Mouse (Mus musculus): ENCODE data around the gene Wdr70. TPM values are rescaled to one million over a fixed set of nuclear protein-coding genes. Genes with fewer than 3 reads are reported as not detected.

Wdr70 gene
- polyA plus RNA-seq, 2 experiments, result 10.5 to 18.0 TPM

DNA sequence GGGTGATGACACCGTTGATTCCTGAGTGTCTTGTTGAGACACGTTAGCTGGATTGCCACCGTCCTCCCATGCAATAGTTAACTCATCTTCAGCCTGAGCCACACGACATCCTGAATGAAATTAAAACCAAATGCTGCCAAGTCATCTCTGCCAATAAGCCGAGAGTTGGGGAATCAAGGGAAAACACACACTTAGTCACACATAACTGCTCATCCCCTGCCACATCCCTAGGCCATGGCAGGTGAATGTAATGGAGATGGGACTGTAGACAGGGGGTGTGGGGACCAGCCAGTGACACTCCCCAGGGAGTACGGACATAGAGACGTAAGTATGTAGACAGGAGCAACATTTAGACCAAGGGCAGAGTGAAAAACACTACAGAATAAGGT lies 260.1 kb downstream of the Wdr70 start:
- Histone ChIP-seq H3K36me3 (replicated peaks; ENCODE audit: control insufficient read depth, insufficient read depth, low read depth) (no peaks in the 10 kb centered on the region), H3K9me3 (ENCODE audit: control insufficient read depth, low read length) (no peaks in the 10 kb centered on the region), H3K4me3 (ENCODE audit: insufficient read depth in 1 of 2, low read depth in 2 of 2, low read length in 2 of 2) (no peak overlapping the region), H3K4me1 (replicated peaks; ENCODE audit: control insufficient read depth in 2 of 2, insufficient read depth in 2 of 2, low read length in 1 of 2) (no peaks in the 10 kb centered on the region), H3K9ac (replicated peaks) (no peak overlapping the region), H3K4me2 (ENCODE audit: low read depth) (no peak overlapping the region), H3K27me3 (ENCODE audit: control insufficient read depth, insufficient read depth, low read length) (no peaks in the 10 kb centered on the region), H3K27ac (no peak overlapping the region)
- TF ChIP-seq EP300 (IDR thresholded peaks at IDR 0.05; ENCODE audit: low read depth) (no peak), CTCF (IDR thresholded peaks at IDR 0.05; ENCODE audit: low read depth) (no peak)
- no peak for ATAC-seq (ENCODE audit: insufficient read depth)
- 64% methylated on average over 7 of the region's 7 CpGs for WGBS (ENCODE audit: insufficient replicate concordance)
- DNase-seq (ENCODE audit: low read depth in 3 of 3, low spot score in 3 of 3), result no peak

- no peaks in the 10 kb centered on the region for H3K27me3 ChIP-seq (ENCODE audit: control insufficient read depth, insufficient read depth, low read length)
- no peaks in the 10 kb centered on the region for H3K36me3 ChIP-seq (replicated peaks; ENCODE audit: control insufficient read depth, insufficient read depth, low read depth)
- DNase-seq (ENCODE audit: low read depth in 3 of 3, low spot score in 3 of 3) (no peak), ATAC-seq (ENCODE audit: insufficient read depth) (no peak)
- H3K27ac ChIP-seq, result no peak overlapping the region
- H3K4me3 ChIP-seq (ENCODE audit: insufficient read depth in 1 of 2, low read depth in 2 of 2, low read length in 2 of 2), result no peak overlapping the region
- H3K9me3 ChIP-seq (ENCODE audit: control insufficient read depth, low read length), result no peaks in the 10 kb centered on the region
- H3K4me1 ChIP-seq (replicated peaks; ENCODE audit: control insufficient read depth in 2 of 2, insufficient read depth in 2 of 2, low read length in 1 of 2), result no peaks in the 10 kb centered on the region
- TF ChIP-seq CTCF (IDR thresholded peaks at IDR 0.05; ENCODE audit: low read depth), result no peak
- no peak for TF ChIP-seq EP300 (IDR thresholded peaks at IDR 0.05; ENCODE audit: low read depth)
- H3K9ac ChIP-seq (replicated peaks), result no peak overlapping the region
- WGBS (ENCODE audit: insufficient replicate concordance), result 51% methylated on average over 8 of the region's 8 CpGs
- H3K4me2 ChIP-seq (ENCODE audit: low read depth), result no peak overlapping the region
Measured at GRCm38 (mm10) chr15:7838060-7838920, 260.7 kb downstream of the Wdr70 start.

DNA sequence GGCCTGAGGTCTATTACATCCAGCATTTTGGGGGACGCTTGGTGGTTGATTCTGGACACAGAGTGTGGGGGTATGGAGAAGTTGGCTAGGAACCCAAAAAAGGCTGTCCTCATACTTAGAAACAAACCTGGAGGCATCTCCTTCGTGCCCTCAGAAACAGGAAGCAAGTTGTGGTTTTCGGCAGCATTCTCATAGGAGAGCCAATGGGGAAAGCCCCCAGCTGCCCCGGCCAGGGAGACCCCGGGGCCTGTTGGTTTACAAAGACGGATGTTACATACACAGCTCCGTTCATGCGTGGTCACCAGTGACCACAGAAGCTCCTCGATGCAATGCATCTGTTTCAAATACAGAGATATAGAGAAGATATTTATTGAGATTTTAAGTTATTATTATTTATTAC lies 263.6 kb downstream of the Wdr70 start:
- no peak overlapping the region for H3K27ac ChIP-seq
- no peaks in the 10 kb centered on the region for H3K9me3 ChIP-seq (ENCODE audit: control insufficient read depth, low read length)
- WGBS (ENCODE audit: insufficient replicate concordance), result 25% methylated on average over 9 of the region's 9 CpGs
- no peaks in the 10 kb centered on the region for H3K36me3 ChIP-seq (replicated peaks; ENCODE audit: control insufficient read depth, insufficient read depth, low read depth)
- no peak overlapping the region for H3K4me2 ChIP-seq (ENCODE audit: low read depth)
- H3K27me3 ChIP-seq (ENCODE audit: control insufficient read depth, insufficient read depth, low read length), result no peaks in the 10 kb centered on the region
- no peak overlapping the region for H3K4me3 ChIP-seq (ENCODE audit: insufficient read depth in 1 of 2, low read depth in 2 of 2, low read length in 2 of 2)
- no peak for ATAC-seq (ENCODE audit: insufficient read depth)
- TF ChIP-seq CTCF (IDR thresholded peaks at IDR 0.05; ENCODE audit: low read depth) (no peak), EP300 (IDR thresholded peaks at IDR 0.05; ENCODE audit: low read depth) (no peak)
- H3K9ac ChIP-seq (replicated peaks), result no peak overlapping the region
- no peaks in the 10 kb centered on the region for H3K4me1 ChIP-seq (replicated peaks; ENCODE audit: control insufficient read depth in 2 of 2, insufficient read depth in 2 of 2, low read length in 1 of 2)
- no peak for DNase-seq (ENCODE audit: low read depth in 3 of 3, low spot score in 3 of 3)

DNA sequence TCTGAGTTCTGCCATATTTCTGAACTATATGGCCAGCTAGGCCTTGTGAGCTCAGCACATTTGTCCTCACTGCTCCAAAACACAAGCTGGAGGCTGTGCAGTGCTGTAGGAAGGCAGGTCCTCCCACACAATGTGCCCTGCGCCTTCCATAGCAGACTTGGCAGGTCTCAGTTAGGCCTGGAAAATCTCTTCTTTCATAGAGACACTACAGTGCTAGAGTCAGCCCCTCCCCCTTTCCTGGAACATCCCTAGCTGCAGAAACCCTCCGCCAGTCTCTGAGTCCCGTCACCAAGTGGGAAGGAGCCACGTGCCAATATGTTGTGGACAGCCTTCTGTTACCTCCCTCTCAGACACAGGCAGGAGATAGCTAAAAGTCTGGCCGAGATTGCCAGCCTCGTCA lies 273.5 kb downstream of the Wdr70 start:
- no peak for ATAC-seq (ENCODE audit: insufficient read depth)

GRCm38 (mm10) chr15:7823886-7824285 lies 275.1 kb downstream of the Wdr70 start:
- Histone ChIP-seq H3K27me3 (ENCODE audit: control insufficient read depth, insufficient read depth, low read length) (no peaks in the 10 kb centered on the region), H3K4me3 (ENCODE audit: insufficient read depth in 1 of 2, low read depth in 2 of 2, low read length in 2 of 2) (no peak overlapping the region), H3K4me1 (replicated peaks; ENCODE audit: control insufficient read depth in 2 of 2, insufficient read depth in 2 of 2, low read length in 1 of 2) (no peaks in the 10 kb centered on the region), H3K9ac (replicated peaks) (no peak overlapping the region), H3K4me2 (ENCODE audit: low read depth) (no peak overlapping the region), H3K9me3 (ENCODE audit: control insufficient read depth, low read length) (no peaks in the 10 kb centered on the region), H3K27ac (no peak overlapping the region), H3K36me3 (replicated peaks; ENCODE audit: control insufficient read depth, insufficient read depth, low read depth) (no peaks in the 10 kb centered on the region)
- 61% methylated on average over 6 of the region's 6 CpGs for WGBS (ENCODE audit: insufficient replicate concordance)
- DNase-seq (ENCODE audit: low read depth in 3 of 3, low spot score in 3 of 3) (no peak), ATAC-seq (ENCODE audit: insufficient read depth) (no peak)
- no peak for TF ChIP-seq CTCF (IDR thresholded peaks at IDR 0.05; ENCODE audit: low read depth)
- no peak for TF ChIP-seq EP300 (IDR thresholded peaks at IDR 0.05; ENCODE audit: low read depth)

More for the DNA sequence above, 273.5 kb downstream of the Wdr70 start:
- Histone ChIP-seq H3K9ac (replicated peaks) (no peak overlapping the region), H3K9me3 (ENCODE audit: control insufficient read depth, low read length) (no peaks in the 10 kb centered on the region), H3K27me3 (ENCODE audit: control insufficient read depth, insufficient read depth, low read length) (no peaks in the 10 kb centered on the region), H3K36me3 (replicated peaks; ENCODE audit: control insufficient read depth, insufficient read depth, low read depth) (no peaks in the 10 kb centered on the region), H3K4me2 (ENCODE audit: low read depth) (no peak overlapping the region), H3K4me3 (ENCODE audit: insufficient read depth in 1 of 2, low read depth in 2 of 2, low read length in 2 of 2) (no peak overlapping the region), H3K27ac (no peak overlapping the region), H3K4me1 (replicated peaks; ENCODE audit: control insufficient read depth in 2 of 2, insufficient read depth in 2 of 2, low read length in 1 of 2) (no peaks in the 10 kb centered on the region)
- WGBS (ENCODE audit: insufficient replicate concordance), result 38% methylated on average over 6 of the region's 6 CpGs
- no peak for DNase-seq (ENCODE audit: low read depth in 3 of 3, low spot score in 3 of 3)
- TF ChIP-seq CTCF (IDR thresholded peaks at IDR 0.05; ENCODE audit: low read depth) (no peak), EP300 (IDR thresholded peaks at IDR 0.05; ENCODE audit: low read depth) (no peak)

Small RNAs within 50 kb of the gene (microRNA-seq; reads per million reads assigned to microRNA genes)
- not detected for gene Gm27529

Other genes with a start within 250 kb of the Wdr70 start
- 9.5 and 11.3 TPM in 2 replicates for gene Nup155, start 10.1 kb upstream of the Wdr70 start, polyA plus RNA-seq (2012; rRNA removed)
- 11.7 and 11.9 TPM in 2 replicates for gene Nup155, start 10.1 kb upstream of the Wdr70 start, polyA plus RNA-seq (2014; fragmentation: Nextera tagmentation; extraction: Ambion mirVana)
- 0.37 and 0.54 TPM in 2 replicates for gene Cplane1, start 69.9 kb upstream of the Wdr70 start, polyA plus RNA-seq (2012; rRNA removed)
- 0.70 and 0.73 TPM in 2 replicates for gene Cplane1, start 69.9 kb upstream of the Wdr70 start, polyA plus RNA-seq (2014; fragmentation: Nextera tagmentation; extraction: Ambion mirVana)

All from liver, embryonic 14.5 days (tissue).